Mouse (Mus musculus): ENCODE measurements at regions not wholly inside any gene's neighbourhood (a gene's known extent, or its start where the extent isn't known, plus 50 kb on each side); places are given as distances from the start of the nearest gene placed in this dataset.

DNA sequence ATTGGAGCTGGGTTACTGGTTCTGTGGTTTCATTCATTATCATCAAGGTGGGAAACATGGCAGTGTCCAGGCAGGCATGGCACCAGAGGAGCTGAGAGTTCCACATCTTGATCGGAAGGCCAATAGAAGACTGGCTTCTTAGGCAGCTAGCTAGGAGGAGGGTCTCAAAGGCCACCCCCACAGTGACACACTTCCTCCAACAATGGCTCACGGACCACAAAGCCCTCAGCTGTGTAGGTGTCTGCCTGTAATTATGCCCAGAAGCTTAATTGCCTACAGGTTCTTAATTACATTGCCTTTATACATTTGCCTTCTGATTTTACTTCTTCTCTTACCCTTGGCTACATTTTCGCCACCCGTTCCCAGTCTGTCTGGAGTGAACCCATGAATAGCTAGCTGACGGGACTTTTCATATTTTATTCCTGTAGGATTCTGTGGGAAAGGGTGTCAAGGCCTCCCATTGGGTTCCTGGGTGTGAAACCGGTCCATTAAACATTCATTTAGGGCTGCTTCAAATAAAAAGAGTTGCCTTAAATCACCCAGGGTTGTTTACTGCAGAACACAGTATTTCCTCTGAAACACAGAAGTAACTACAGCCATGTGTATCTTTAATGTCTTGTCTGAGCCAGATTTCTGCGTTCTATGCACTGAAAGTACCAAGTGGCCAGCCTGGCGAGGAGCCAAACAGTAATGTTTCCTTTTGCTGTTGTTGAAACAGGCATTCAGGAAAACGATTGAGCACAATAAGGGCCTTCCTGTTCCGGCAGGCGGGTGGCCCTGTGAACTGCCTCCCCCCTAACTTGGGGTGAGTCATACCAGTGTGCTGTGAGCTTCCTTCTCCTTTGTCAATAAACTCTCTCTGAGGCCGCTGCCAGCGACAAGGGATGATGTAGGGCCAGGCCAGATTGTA is 82.4 kb upstream of the Gm9747 start:
- H3K4me2 ChIP-seq (ENCODE audit: low read depth, low read length) = no peak overlapping the region
- no peaks in the 10 kb centered on the region; the same call in 1 of the 2 replicates for H3K4me1 ChIP-seq (ENCODE audit: control insufficient read depth, insufficient read depth, low read length)
- ATAC-seq = peak; percentile 92
- H3K9me3 ChIP-seq (ENCODE audit: control insufficient read depth, low read length) = no peaks in the 10 kb centered on the region
- H3K9ac ChIP-seq (ENCODE audit: low read depth, low read length) = no peak overlapping the region
- no peaks in the 10 kb centered on the region for H3K36me3 ChIP-seq (ENCODE audit: control insufficient read depth, insufficient read depth, low read length)
- no peak overlapping the region for H3K27ac ChIP-seq (ENCODE audit: low read length)
- 44% methylated on average over 13 of the region's 13 CpGs for WGBS
- H3K4me3 ChIP-seq (ENCODE audit: low read length) = no peak overlapping the region
- H3K27me3 ChIP-seq (replicated peaks; ENCODE audit: control insufficient read depth, insufficient read depth, low read length) = no peaks in the 10 kb centered on the region

DNA sequence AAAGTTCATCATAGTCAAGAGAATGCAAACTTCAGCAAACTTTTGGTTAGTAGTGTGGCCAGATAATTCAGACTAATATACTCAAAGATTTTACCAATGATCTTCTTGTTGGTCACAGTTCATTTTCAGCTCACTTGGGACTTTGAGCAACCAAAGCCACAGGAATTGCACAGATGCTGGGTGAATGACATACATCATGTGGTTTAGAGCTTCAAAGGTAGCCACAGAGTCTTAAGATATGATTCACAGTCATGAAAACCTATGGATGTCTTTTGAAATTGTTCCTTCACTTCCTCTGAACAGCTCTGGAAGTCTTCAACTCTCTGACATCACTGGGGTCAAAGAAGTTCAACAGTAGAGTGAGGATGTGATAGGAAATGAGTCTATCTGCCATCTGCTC is 77.0 kb upstream of the Gm9747 start:
- no peak overlapping the region for H3K4me3 ChIP-seq (ENCODE audit: low read length)
- no peak overlapping the region for H3K9ac ChIP-seq (ENCODE audit: low read depth, low read length)
- no peaks in the 10 kb centered on the region for H3K36me3 ChIP-seq (ENCODE audit: control insufficient read depth, insufficient read depth, low read length)
- H3K9me3 ChIP-seq (ENCODE audit: control insufficient read depth, low read length) = no peaks in the 10 kb centered on the region
- H3K27ac ChIP-seq (ENCODE audit: low read length) = no peak overlapping the region
- H3K4me2 ChIP-seq (ENCODE audit: low read depth, low read length) = no peak overlapping the region
- no peaks in the 10 kb centered on the region; the same call in 1 of the 2 replicates for H3K4me1 ChIP-seq (ENCODE audit: control insufficient read depth, insufficient read depth, low read length)
- ATAC-seq = no peak
- H3K27me3 ChIP-seq (replicated peaks; ENCODE audit: control insufficient read depth, insufficient read depth, low read length) = no peaks in the 10 kb centered on the region

DNA sequence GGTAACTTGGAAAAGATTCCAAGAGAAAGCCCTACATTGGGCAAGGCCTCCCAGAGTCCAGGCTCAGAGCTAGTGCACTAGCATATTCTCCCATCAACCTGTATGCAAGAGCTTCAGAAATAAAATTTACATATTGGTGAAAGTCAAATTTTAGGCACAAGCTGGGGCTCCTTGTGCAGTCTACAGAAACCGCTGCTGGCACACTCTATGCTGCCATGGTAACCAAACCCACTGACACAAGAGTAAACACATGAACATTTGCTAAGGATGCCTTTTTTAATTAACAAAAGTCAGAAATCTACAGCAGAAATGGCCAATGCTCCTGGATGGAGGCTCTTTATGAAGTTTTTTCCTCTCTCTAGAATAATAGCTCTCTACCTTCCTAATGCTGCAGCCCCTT is 75.9 kb upstream of the Gm9747 start:
- Histone ChIP-seq H3K36me3 (ENCODE audit: control insufficient read depth, insufficient read depth, low read length) (no peaks in the 10 kb centered on the region), H3K9ac (ENCODE audit: low read depth, low read length) (no peak overlapping the region), H3K9me3 (ENCODE audit: control insufficient read depth, low read length) (no peaks in the 10 kb centered on the region), H3K4me1 (ENCODE audit: control insufficient read depth, insufficient read depth, low read length) (no peaks in the 10 kb centered on the region), H3K27me3 (replicated peaks; ENCODE audit: control insufficient read depth, insufficient read depth, low read length) (no peaks in the 10 kb centered on the region), H3K4me3 (ENCODE audit: low read length) (no peak overlapping the region), H3K27ac (ENCODE audit: low read length) (no peak overlapping the region), H3K4me2 (ENCODE audit: low read depth, low read length) (no peak overlapping the region)
- no peak for ATAC-seq
- WGBS = 78% methylated on average over 1 of the region's 1 CpGs

DNA sequence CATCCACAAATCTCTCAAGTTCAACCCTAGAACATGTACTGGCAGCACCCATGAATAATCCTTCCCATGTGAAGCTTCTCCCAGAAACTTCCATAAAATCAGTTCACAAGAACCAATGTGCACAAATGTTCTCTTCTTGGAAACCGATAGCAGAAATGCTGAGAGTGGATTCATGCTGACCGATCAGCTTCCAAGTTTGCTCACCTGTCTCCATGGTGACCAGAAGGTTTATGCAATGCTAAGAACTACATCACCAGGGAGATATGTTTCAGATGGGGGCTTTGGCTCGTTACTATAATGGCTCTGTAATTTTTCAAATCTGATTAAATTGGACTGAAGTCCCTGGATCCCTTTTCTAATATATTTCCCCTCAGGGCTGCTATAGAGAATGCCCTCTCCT is 74.4 kb upstream of the Gm9747 start:
- Histone ChIP-seq H3K4me2 (ENCODE audit: low read depth, low read length) (no peak overlapping the region), H3K9ac (ENCODE audit: low read depth, low read length) (no peak overlapping the region), H3K36me3 (ENCODE audit: control insufficient read depth, insufficient read depth, low read length) (no peaks in the 10 kb centered on the region), H3K4me3 (ENCODE audit: low read length) (no peak overlapping the region), H3K4me1 (ENCODE audit: control insufficient read depth, insufficient read depth, low read length) (no peaks in the 10 kb centered on the region), H3K27me3 (replicated peaks; ENCODE audit: control insufficient read depth, insufficient read depth, low read length) (no peaks in the 10 kb centered on the region), H3K27ac (ENCODE audit: low read length) (no peak overlapping the region), H3K9me3 (ENCODE audit: control insufficient read depth, low read length) (no peaks in the 10 kb centered on the region)
- no peak for ATAC-seq
- WGBS = 45% methylated on average over 3 of the region's 3 CpGs

DNA sequence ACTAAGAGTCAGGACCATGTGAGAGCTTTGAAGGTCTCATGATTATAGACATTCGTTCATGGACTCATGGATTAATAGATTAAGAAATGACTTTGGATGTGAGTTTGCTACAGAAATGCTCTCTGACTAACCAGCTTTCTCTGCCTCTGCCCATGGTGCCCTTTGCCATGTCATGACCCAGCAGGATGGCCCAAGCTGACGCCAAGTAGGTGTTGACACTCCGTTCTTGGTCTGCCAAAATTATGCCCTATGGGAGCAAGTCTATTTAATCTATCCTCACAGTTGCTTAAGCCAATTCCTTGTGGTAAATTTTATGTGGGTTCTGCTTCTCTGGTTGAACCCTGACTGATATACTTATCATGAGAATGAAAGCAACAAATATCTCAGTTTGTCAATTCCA is 73.7 kb upstream of the Gm9747 start:
- Histone ChIP-seq H3K27me3 (replicated peaks; ENCODE audit: control insufficient read depth, insufficient read depth, low read length) (no peaks in the 10 kb centered on the region), H3K36me3 (ENCODE audit: control insufficient read depth, insufficient read depth, low read length) (no peaks in the 10 kb centered on the region), H3K4me3 (ENCODE audit: low read length) (no peak overlapping the region), H3K27ac (ENCODE audit: low read length) (no peak overlapping the region), H3K9me3 (ENCODE audit: control insufficient read depth, low read length) (no peaks in the 10 kb centered on the region), H3K9ac (ENCODE audit: low read depth, low read length) (no peak overlapping the region), H3K4me2 (ENCODE audit: low read depth, low read length) (no peak overlapping the region), H3K4me1 (ENCODE audit: control insufficient read depth, insufficient read depth, low read length) (no peaks in the 10 kb centered on the region)
- WGBS = 87% methylated on average over 3 of the region's 3 CpGs
- no peak for ATAC-seq

DNA sequence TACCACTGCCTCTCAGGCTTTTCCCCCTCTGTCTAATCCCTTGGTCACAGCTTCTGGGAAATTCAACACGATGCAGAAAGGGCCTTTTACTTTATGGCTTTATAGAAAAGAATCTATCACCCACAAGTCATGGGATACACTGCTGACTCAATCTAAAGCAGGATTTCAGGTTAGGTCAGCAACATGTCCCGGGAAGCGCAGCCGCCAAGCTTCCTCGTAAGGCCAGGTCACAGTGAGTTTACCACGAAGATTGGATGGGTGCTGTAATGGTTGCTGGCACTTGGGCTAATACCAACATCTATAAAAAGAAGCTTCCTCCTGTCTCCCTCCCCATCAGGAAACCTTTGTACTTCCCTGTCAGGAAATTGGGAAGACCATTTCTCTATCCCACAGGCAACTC is 70.0 kb upstream of the Gm9747 start:
- Histone ChIP-seq H3K27ac (ENCODE audit: low read length) (no peak overlapping the region), H3K9ac (ENCODE audit: low read depth, low read length) (no peak overlapping the region), H3K27me3 (replicated peaks; ENCODE audit: control insufficient read depth, insufficient read depth, low read length) (no peaks in the 10 kb centered on the region), H3K4me3 (ENCODE audit: low read length) (no peak overlapping the region), H3K4me1 (ENCODE audit: control insufficient read depth, insufficient read depth, low read length) (no peaks in the 10 kb centered on the region), H3K4me2 (ENCODE audit: low read depth, low read length) (no peak overlapping the region), H3K36me3 (ENCODE audit: control insufficient read depth, insufficient read depth, low read length) (no peaks in the 10 kb centered on the region), H3K9me3 (ENCODE audit: control insufficient read depth, low read length) (no peaks in the 10 kb centered on the region)
- no peak for ATAC-seq
- WGBS = 84% methylated on average over 6 of the region's 6 CpGs

DNA sequence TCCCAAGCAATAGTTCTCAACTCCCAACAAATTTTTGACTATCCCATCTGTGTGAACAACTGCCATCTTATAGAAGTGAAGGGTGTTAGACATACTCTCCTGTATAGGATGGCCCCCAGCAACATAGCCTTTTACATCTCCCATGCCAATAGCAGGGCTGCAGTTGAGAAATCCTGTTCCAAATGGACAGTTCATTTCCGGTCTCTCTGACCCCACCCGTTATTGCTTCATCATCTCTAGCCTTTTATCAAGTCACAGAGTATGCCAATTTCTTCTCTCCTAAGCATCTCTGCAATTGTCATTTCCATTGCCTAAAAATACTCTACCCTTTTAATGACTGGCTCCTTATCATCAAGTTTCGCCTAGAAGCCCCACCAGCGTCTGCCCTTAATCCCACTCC is 64.8 kb upstream of the Gm9747 start:
- H3K4me1 ChIP-seq (ENCODE audit: control insufficient read depth, insufficient read depth, low read length) = no peaks in the 10 kb centered on the region
- no peaks in the 10 kb centered on the region for H3K27me3 ChIP-seq (replicated peaks; ENCODE audit: control insufficient read depth, insufficient read depth, low read length)
- no peak overlapping the region for H3K4me3 ChIP-seq (ENCODE audit: low read length)
- 68% methylated on average over 4 of the region's 4 CpGs for WGBS
- no peak overlapping the region for H3K27ac ChIP-seq (ENCODE audit: low read length)
- no peaks in the 10 kb centered on the region for H3K36me3 ChIP-seq (ENCODE audit: control insufficient read depth, insufficient read depth, low read length)
- H3K4me2 ChIP-seq (ENCODE audit: low read depth, low read length) = no peak overlapping the region
- no peaks in the 10 kb centered on the region for H3K9me3 ChIP-seq (ENCODE audit: control insufficient read depth, low read length)
- H3K9ac ChIP-seq (ENCODE audit: low read depth, low read length) = no peak overlapping the region
- no peak for ATAC-seq

DNA sequence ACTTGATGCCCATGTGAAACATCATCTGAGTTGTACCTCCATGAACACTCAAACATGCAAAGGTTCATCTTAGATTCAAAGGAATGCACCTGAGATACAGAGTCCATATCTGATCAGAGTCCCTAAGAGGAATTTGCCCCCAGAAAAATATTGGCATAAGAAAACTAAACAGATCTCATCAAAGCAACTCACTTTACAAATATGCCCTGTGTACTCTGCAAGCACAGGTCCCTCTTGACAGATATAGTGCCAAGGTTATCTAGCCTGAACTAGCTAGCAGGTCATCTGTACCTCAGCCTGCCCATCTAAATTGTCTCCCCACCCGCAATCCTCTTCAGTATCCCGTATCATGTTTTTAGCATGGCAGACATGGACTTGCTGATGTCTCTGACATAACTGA is 64.0 kb upstream of the Gm9747 start:
- H3K36me3 ChIP-seq (ENCODE audit: control insufficient read depth, insufficient read depth, low read length) = no peaks in the 10 kb centered on the region
- H3K4me2 ChIP-seq (ENCODE audit: low read depth, low read length) = no peak overlapping the region
- no peaks in the 10 kb centered on the region for H3K4me1 ChIP-seq (ENCODE audit: control insufficient read depth, insufficient read depth, low read length)
- H3K27ac ChIP-seq (ENCODE audit: low read length) = no peak overlapping the region
- H3K9ac ChIP-seq (ENCODE audit: low read depth, low read length) = no peak overlapping the region
- H3K9me3 ChIP-seq (ENCODE audit: control insufficient read depth, low read length) = no peaks in the 10 kb centered on the region
- H3K27me3 ChIP-seq (replicated peaks; ENCODE audit: control insufficient read depth, insufficient read depth, low read length) = no peaks in the 10 kb centered on the region
- H3K4me3 ChIP-seq (ENCODE audit: low read length) = no peak overlapping the region
- no peak for ATAC-seq
- 87% methylated on average over 2 of the region's 2 CpGs for WGBS

DNA sequence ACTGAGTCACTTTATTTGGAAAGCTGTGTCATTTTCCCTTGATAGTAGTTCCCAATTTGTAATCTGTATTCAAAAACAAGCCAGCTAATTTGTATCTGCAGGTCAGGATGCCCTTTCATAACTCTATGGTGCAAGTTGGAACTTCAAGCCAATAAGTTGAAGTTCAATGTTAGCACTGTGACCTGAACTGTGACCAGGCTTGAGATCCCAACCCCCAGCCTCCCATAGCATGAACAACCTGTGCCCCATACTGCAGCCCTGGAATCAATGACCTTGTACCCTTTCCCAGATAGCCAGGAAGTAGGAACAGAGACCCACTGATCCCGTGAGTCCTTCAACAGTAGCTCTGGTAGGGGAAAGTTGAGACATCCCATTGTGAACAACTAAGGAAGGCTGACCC is 52.5 kb upstream of the Gm9747 start:
- no peaks in the 10 kb centered on the region for H3K27me3 ChIP-seq (replicated peaks; ENCODE audit: control insufficient read depth, insufficient read depth, low read length)
- H3K4me2 ChIP-seq (ENCODE audit: low read depth, low read length) = no peak overlapping the region
- no peak for ATAC-seq
- no peak overlapping the region for H3K27ac ChIP-seq (ENCODE audit: low read length)
- H3K9me3 ChIP-seq (ENCODE audit: control insufficient read depth, low read length) = no peaks in the 10 kb centered on the region
- H3K36me3 ChIP-seq (ENCODE audit: control insufficient read depth, insufficient read depth, low read length) = no peaks in the 10 kb centered on the region
- 80% methylated on average over 1 of the region's 1 CpGs for WGBS
- H3K9ac ChIP-seq (ENCODE audit: low read depth, low read length) = no peak overlapping the region
- H3K4me3 ChIP-seq (ENCODE audit: low read length) = no peak overlapping the region
- H3K4me1 ChIP-seq (ENCODE audit: control insufficient read depth, insufficient read depth, low read length) = no peaks in the 10 kb centered on the region

Measured in intestine, embryonic 16.5 days (tissue).